Mouse (Mus musculus) hindbrain, embryonic 15.5 days (tissue): ENCODE data around the gene Cadm2. TPM values are rescaled to one million over a fixed set of nuclear protein-coding genes. Genes with fewer than 3 reads are reported as not detected.

Source experiments
- ATAC-seq: fragments of 200-750 bp; cut with Nextera tagmentation; 2 replicates; pipeline ENCODE4 v1.8.0; 2017; ENCODE audit warnings: low read depth, moderate number of reproducible peaks, moderate TSS enrichment; ENCODE audit not compliant: low FRiP score
- H3K27ac ChIP-seq: fragments of 300-500 bp; sonication (generic); replicated peaks from 2 replicates; pipeline ENCODE4 v1.5.1; 2015; ENCODE audit warnings: mild to moderate bottlenecking, inconsistent platforms
- H3K27me3 ChIP-seq: fragments of 300-500 bp; sonication (generic); 2 replicates; pipeline ENCODE4 v1.6.1; 2015; ENCODE audit warnings: control low read depth, inconsistent platforms
- H3K36me3 ChIP-seq: fragments of 300-500 bp; sonication (generic); 2 replicates; pipeline ENCODE4 v1.6.1; 2015; ENCODE audit warnings: control low read depth, inconsistent platforms
- H3K4me1 ChIP-seq: fragments of 300-500 bp; sonication (generic); replicated peaks from 2 replicates; pipeline ENCODE4 v1.6.1; 2015; ENCODE audit warnings: control low read depth, inconsistent platforms
- H3K4me2 ChIP-seq: fragments of 300-500 bp; sonication (generic); 2 replicates; pipeline ENCODE4 v1.6.1; 2015; ENCODE audit warnings: moderate library complexity, mild to moderate bottlenecking, inconsistent platforms
- H3K4me3 ChIP-seq: fragments of 300-500 bp; sonication (generic); 2 replicates; pipeline ENCODE4 v1.5.1; 2015; ENCODE audit warnings: mild to moderate bottlenecking, inconsistent platforms
- H3K9ac ChIP-seq: fragments of 300-500 bp; sonication (generic); 2 replicates; pipeline ENCODE4 v1.6.1; 2015; ENCODE audit warnings: inconsistent platforms
- H3K9me3 ChIP-seq: fragments of 300-500 bp; sonication (generic); 2 replicates; pipeline ENCODE4 v1.6.1; 2016; ENCODE audit warnings: control low read depth, inconsistent platforms
- WGBS: fragments of 180-500 bp; shearing (Covaris S2); methylation state at CpG from one replicate; pipeline ENCODE4 v1.1.7; 2015; 5-methylcytosine and 5-hydroxymethylcytosine counted together
- polyA plus RNA-seq: library from polyadenylated mRNA; unstranded; fragments of >200 nt; fragmentation: Nextera tagmentation; extraction: Ambion mirVana; gene quantifications from 2 replicates; pipeline ENCODE4 v1.2.1, GENCODE M21; 2015

Cadm2 gene
- polyA plus RNA-seq, 1 experiment from 2014 or later = 63.8 TPM

- Histone ChIP-seq H3K36me3 (no peaks in the 10 kb centered on the region), H3K9ac (no peak overlapping the region), H3K4me1 (no peaks in the 10 kb centered on the region), H3K9me3 (no peaks in the 10 kb centered on the region), H3K27me3 (no peaks in the 10 kb centered on the region), H3K4me2 (no peak overlapping the region), H3K4me3 (no peak overlapping the region), H3K27ac (no peak overlapping the region)
- no peak for ATAC-seq
- 88% methylated on average over 3 of the region's 3 CpGs for WGBS
Observed at GRCm38 (mm10) chr16:67467041-67467440, 153.7 kb downstream of the Cadm2 start.

- no peaks in the 10 kb centered on the region for H3K4me1 ChIP-seq
- 0 out of 2 replicates have a peak, but pooled peaks cover 5% of the 10 kb centered on the region for H3K36me3 ChIP-seq
- H3K4me3 ChIP-seq = no peak overlapping the region
- ATAC-seq = no peak
- H3K9ac ChIP-seq = no peak overlapping the region
- H3K9me3 ChIP-seq = no peaks in the 10 kb centered on the region
- H3K4me2 ChIP-seq = no peak overlapping the region
- H3K27ac ChIP-seq = no peak overlapping the region
- no peaks in the 10 kb centered on the region for H3K27me3 ChIP-seq
- WGBS = 73% methylated on average over 4 of the region's 4 CpGs
Observed at GRCm38 (mm10) chr16:67436301-67436700, 184.4 kb downstream of the Cadm2 start.

- Histone ChIP-seq H3K9me3 (no peaks in the 10 kb centered on the region), H3K4me2 (no peak overlapping the region), H3K27ac (no peak overlapping the region), H3K27me3 (no peaks in the 10 kb centered on the region), H3K9ac (no peak overlapping the region), H3K4me3 (no peak overlapping the region), H3K36me3 (no peaks in the 10 kb centered on the region), H3K4me1 (no peaks in the 10 kb centered on the region)
- ATAC-seq = no peak
- 76% methylated on average over 1 of the region's 1 CpGs for WGBS
Observed at GRCm38 (mm10) chr16:67425371-67425770, 195.3 kb downstream of the Cadm2 start.

GRCm38 (mm10) chr16:67410926-67411325, 209.8 kb downstream of the Cadm2 start:
- ATAC-seq = no peak
- no peaks in the 10 kb centered on the region for H3K4me1 ChIP-seq
- H3K27me3 ChIP-seq = no peaks in the 10 kb centered on the region
- no peaks in the 10 kb centered on the region for H3K9me3 ChIP-seq
- no peak overlapping the region for H3K9ac ChIP-seq
- no peak overlapping the region for H3K4me3 ChIP-seq
- H3K4me2 ChIP-seq = no peak overlapping the region
- WGBS = 66% methylated on average over 3 of the region's 3 CpGs
- H3K27ac ChIP-seq = no peak overlapping the region
- H3K36me3 ChIP-seq = no peaks in the 10 kb centered on the region

- H3K36me3 ChIP-seq = no peaks in the 10 kb centered on the region
- H3K4me2 ChIP-seq = no peak overlapping the region
- no peaks in the 10 kb centered on the region for H3K27me3 ChIP-seq
- no peaks in the 10 kb centered on the region for H3K4me1 ChIP-seq
- H3K27ac ChIP-seq = no peak overlapping the region
- H3K4me3 ChIP-seq = no peak overlapping the region
- no peak for ATAC-seq
- H3K9me3 ChIP-seq = no peaks in the 10 kb centered on the region
- no peak overlapping the region for H3K9ac ChIP-seq
- 45% methylated on average over 2 of the region's 2 CpGs for WGBS
Observed at GRCm38 (mm10) chr16:67410482-67410881, 210.2 kb downstream of the Cadm2 start.

GRCm38 (mm10) chr16:67367745-67368144, 253.0 kb downstream of the Cadm2 start:
- no peak for ATAC-seq
- no peak overlapping the region for H3K4me3 ChIP-seq
- H3K9ac ChIP-seq = no peak overlapping the region
- no peaks in the 10 kb centered on the region for H3K4me1 ChIP-seq
- H3K27ac ChIP-seq = no peak overlapping the region
- WGBS = 84% methylated on average over 2 of the region's 2 CpGs
- no peaks in the 10 kb centered on the region for H3K36me3 ChIP-seq
- H3K4me2 ChIP-seq = no peak overlapping the region
- H3K9me3 ChIP-seq = no peaks in the 10 kb centered on the region
- H3K27me3 ChIP-seq = no peaks in the 10 kb centered on the region

GRCm38 (mm10) chr16:67348011-67348410, 272.7 kb downstream of the Cadm2 start:
- H3K27me3 ChIP-seq = no peaks in the 10 kb centered on the region
- no peak overlapping the region for H3K9ac ChIP-seq
- H3K36me3 ChIP-seq = no peaks in the 10 kb centered on the region
- no peaks in the 10 kb centered on the region for H3K9me3 ChIP-seq
- no peak overlapping the region for H3K4me3 ChIP-seq
- 83% methylated on average over 5 of the region's 5 CpGs for WGBS
- H3K4me2 ChIP-seq = no peak overlapping the region
- 0 out of 2 replicates have a peak, but pooled peaks cover 3% of the 10 kb centered on the region for H3K4me1 ChIP-seq
- H3K27ac ChIP-seq = no peak overlapping the region
- no peak for ATAC-seq

GRCm38 (mm10) chr16:67347561-67347960, 273.1 kb downstream of the Cadm2 start:
- no peak overlapping the region for H3K27ac ChIP-seq
- H3K36me3 ChIP-seq = no peaks in the 10 kb centered on the region
- no peak overlapping the region for H3K9ac ChIP-seq
- no peak overlapping the region for H3K4me3 ChIP-seq
- ATAC-seq = no peak
- no peaks in the 10 kb centered on the region for H3K27me3 ChIP-seq
- 0 out of 2 replicates have a peak, but pooled peaks cover 3% of the 10 kb centered on the region for H3K4me1 ChIP-seq
- no peaks in the 10 kb centered on the region for H3K9me3 ChIP-seq
- no peak overlapping the region for H3K4me2 ChIP-seq

GRCm38 (mm10) chr16:67346621-67347290, 274.0 kb downstream of the Cadm2 start:
- no peak for ATAC-seq
- H3K27ac ChIP-seq = peak overlapping the region; percentile 34; the same call in 1 of the 2 replicates

GRCm38 (mm10) chr16:67344194-67344593, 276.5 kb downstream of the Cadm2 start:
- Histone ChIP-seq H3K4me1 (0 out of 2 replicates have a peak, but pooled peaks cover 3% of the 10 kb centered on the region), H3K4me3 (no peak overlapping the region), H3K27me3 (no peaks in the 10 kb centered on the region), H3K36me3 (no peaks in the 10 kb centered on the region), H3K4me2 (no peak overlapping the region), H3K9me3 (no peaks in the 10 kb centered on the region), H3K27ac (no peak overlapping the region), H3K9ac (no peak overlapping the region)
- WGBS = 21% methylated on average over 5 of the region's 5 CpGs
- ATAC-seq = no peak

More at GRCm38 (mm10) chr16:67346621-67347290, 274.0 kb downstream of the Cadm2 start:
- no peaks in the 10 kb centered on the region for H3K27me3 ChIP-seq
- 0 out of 2 replicates have a peak, but pooled peaks cover 3% of the 10 kb centered on the region for H3K4me1 ChIP-seq
- no peak overlapping the region for H3K4me2 ChIP-seq
- H3K36me3 ChIP-seq = no peaks in the 10 kb centered on the region
- H3K4me3 ChIP-seq = no peak overlapping the region
- WGBS = 51% methylated on average over 10 of the region's 10 CpGs
- H3K9ac ChIP-seq = no peak overlapping the region
- no peaks in the 10 kb centered on the region for H3K9me3 ChIP-seq

- Histone ChIP-seq H3K27ac (peak overlapping the region; percentile 49; the same call in 1 of the 2 replicates), H3K4me3 (no peak overlapping the region), H3K27me3 (no peaks in the 10 kb centered on the region), H3K36me3 (no peaks in the 10 kb centered on the region), H3K4me1 (0 out of 2 replicates have a peak, but pooled peaks cover 6% of the 10 kb centered on the region), H3K4me2 (no peak overlapping the region), H3K9me3 (no peaks in the 10 kb centered on the region), H3K9ac (no peak overlapping the region)
- 68% methylated on average over 2 of the region's 2 CpGs for WGBS
- peak; percentile 75; the same call in 1 of the 2 replicates for ATAC-seq
Observed at GRCm38 (mm10) chr16:67311033-67311432, 309.7 kb downstream of the Cadm2 start.

- no peak for ATAC-seq
- WGBS = 93% methylated on average over 3 of the region's 3 CpGs
- H3K36me3 ChIP-seq = no peaks in the 10 kb centered on the region
- H3K27me3 ChIP-seq = no peaks in the 10 kb centered on the region
- no peak overlapping the region for H3K4me3 ChIP-seq
- no peak overlapping the region for H3K4me2 ChIP-seq
- no peaks in the 10 kb centered on the region for H3K4me1 ChIP-seq
- no peaks in the 10 kb centered on the region for H3K9me3 ChIP-seq
- H3K27ac ChIP-seq = no peak overlapping the region
- no peak overlapping the region for H3K9ac ChIP-seq
Observed at GRCm38 (mm10) chr16:67284664-67285063, 336.0 kb downstream of the Cadm2 start.

GRCm38 (mm10) chr16:67243598-67243997, 377.1 kb downstream of the Cadm2 start:
- no peaks in the 10 kb centered on the region for H3K27me3 ChIP-seq
- no peak overlapping the region for H3K4me3 ChIP-seq
- H3K9me3 ChIP-seq = no peaks in the 10 kb centered on the region
- ATAC-seq = no peak
- no peaks in the 10 kb centered on the region for H3K4me1 ChIP-seq
- no peaks in the 10 kb centered on the region for H3K36me3 ChIP-seq
- H3K27ac ChIP-seq = no peak overlapping the region
- WGBS = 82% methylated on average over 5 of the region's 5 CpGs
- H3K4me2 ChIP-seq = no peak overlapping the region
- H3K9ac ChIP-seq = no peak overlapping the region
